Mouse (Mus musculus): ENCODE data around the gene Cd6.
A peak's percentile ranks its signal among the peaks of the same experiment; 100 is the strongest.

Cd6 gene

DNA sequence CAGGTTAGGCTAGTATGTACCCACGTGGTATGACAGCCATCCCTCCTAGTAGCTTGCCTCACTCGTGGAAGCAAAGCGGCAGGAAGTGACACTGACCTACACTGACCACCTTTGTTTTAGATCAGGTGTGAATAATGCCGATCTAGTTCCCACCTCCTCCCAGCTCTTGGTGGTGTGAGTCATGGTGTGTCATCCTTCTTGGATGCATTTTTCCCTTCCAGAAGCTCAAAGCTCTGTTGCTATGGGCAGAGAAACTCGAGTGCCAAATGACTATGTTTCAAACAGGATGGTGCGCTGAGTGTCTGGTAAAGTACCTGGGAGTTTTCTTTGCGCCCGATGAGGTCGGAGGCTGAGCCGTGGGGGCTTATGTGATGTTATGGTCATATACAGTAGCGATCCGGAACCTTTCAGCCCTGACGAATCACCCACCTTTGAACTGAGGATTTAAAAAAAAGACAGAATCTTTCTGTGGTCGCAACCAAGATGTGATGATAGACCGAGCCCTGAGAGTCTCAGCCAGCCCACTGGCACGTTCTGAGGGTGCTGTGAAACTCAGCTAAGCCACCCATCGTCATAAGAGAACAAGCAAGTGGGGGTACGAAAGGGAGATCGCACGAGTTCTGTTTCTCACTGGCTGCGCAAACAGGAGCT, 66.4 kb downstream of the Cd6 start:
- DNase-seq (ENCODE audit: low read depth, low spot score): no peak

- DNase-seq (ENCODE audit: low read depth, low spot score): no peak
Measured at GRCm38 (mm10) chr19:10762468-10762867, 67.4 kb downstream of the Cd6 start.

DNA sequence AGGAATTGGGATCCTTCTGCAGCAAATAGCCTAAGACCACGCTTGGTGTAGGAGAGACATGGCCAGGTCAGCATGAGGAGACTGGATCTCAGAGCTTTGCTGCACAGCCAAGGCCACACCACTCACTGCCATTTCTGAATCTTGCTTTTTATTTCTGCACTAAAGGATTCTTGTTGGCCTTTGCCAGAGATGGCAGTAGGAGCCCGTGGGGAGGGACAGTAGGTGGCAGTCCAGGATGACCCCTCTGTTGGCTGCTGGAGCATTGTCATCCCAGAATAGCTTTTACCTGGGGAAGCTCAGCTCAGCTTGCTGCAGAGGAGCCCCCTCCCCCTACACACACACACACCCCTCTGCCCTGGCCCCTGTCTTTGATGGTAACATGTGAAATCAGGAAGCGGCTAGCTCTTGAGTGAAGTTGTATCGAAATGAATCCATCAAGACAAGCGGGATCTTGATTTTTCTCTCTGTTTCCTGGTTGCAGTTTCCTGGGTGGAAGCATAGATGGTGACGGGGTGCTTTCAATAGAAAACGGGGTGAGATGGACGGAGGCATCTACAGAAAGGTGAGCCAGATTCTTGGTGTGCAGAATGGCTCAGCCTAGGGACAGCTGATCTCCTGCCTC, 68.0 kb downstream of the Cd6 start:
- no peak for DNase-seq (ENCODE audit: low read depth, low spot score)

GRCm38 (mm10) chr19:10759983-10760831, 69.7 kb downstream of the Cd6 start:
- no peak for DNase-seq (ENCODE audit: low read depth, low spot score)

GRCm38 (mm10) chr19:10759525-10759924, 70.3 kb downstream of the Cd6 start:
- no peak for DNase-seq (ENCODE audit: low read depth, low spot score)

- DNase-seq (ENCODE audit: low read depth, low spot score): no peak
Measured at GRCm38 (mm10) chr19:10758708-10759107, 71.2 kb downstream of the Cd6 start.

DNA sequence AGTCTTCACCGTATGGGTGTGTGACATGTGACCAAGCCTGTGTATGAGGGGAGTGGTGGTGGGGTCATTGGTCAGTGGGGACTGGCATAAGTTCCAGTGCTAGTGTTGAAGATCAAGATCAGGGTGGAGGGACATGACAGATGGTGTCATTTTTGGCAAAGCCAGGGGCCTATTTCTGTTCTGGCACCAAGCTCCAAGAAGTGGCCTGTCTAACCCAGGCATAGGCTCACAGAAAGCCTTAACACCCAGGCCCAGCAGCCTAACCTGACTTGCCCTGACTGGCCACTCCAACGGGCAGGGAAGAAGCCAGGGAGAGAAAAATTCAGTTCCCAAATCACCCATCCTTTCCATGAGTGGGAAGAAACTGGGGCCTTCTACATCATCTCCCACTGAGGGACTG, 72.3 kb downstream of the Cd6 start:
- DNase-seq (ENCODE audit: low read depth, low spot score): no peak

DNA sequence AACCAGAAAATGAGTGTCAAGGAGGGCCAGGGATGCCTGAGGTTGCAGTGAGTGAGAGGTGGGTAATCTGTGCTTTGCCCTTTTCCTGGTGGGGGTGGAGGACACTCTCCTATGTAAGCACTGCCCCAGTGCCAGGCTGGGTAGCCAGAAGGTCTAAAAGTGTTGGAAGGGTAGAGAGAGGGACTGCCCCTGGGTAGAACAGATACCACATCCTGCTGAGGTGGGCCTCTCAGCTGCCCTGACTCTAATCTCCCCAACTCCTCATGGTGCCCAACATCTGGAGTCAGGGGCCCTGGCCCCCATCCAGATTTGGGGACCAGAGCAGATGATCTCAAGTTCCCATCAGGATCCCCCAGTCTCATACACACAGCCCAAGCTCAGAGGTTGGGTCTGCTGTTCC, 72.7 kb downstream of the Cd6 start:
- no peak for DNase-seq (ENCODE audit: low read depth, low spot score)

- no peak for DNase-seq (ENCODE audit: low read depth, low spot score)
Measured at GRCm38 (mm10) chr19:10752646-10753045, 77.2 kb downstream of the Cd6 start.

- DNase-seq (ENCODE audit: low read depth, low spot score): no peak
Measured at GRCm38 (mm10) chr19:10752106-10752505, 77.8 kb downstream of the Cd6 start.

- DNase-seq (ENCODE audit: low read depth, low spot score): no peak
Measured at GRCm38 (mm10) chr19:10751607-10752006, 78.3 kb downstream of the Cd6 start.

DNA sequence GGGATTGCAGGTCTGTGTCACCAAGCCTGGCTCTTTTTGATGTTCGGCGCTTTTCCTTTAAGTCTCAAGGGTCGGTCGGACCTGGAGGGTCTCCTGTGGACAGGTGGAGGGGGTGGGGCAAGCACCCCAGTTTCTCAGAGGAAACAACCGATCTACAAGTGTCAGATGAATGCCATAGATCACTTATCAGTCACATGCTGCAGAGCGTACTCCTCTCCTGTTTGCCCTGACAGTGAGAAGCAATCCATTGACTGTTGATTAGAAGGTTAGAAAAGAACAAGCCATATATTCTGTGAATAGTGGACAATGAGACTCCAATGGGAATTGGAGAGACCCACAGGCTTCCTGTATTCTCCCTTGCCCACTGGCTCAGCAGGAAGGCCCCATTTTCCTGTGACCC, 79.7 kb downstream of the Cd6 start:
- no peak for DNase-seq (ENCODE audit: low read depth, low spot score)

DNA sequence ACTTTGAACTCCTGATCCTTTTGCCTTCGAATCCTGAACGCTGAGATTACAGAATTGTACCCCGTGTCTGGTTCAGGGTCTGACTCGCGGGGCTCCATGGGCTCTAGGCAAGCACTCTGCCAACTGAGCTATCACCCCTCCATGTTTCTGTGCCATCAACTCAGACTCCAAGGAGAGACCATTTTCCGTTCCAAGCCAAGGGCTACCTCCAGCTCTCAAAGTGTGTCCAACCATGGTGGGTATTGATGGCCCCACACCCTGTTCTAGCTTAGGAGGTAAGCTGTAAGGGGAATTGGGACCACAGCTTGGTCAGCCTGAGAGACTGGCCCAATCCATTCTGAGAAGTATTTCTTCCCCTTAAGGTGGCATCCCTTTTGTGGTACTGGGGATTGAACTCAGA, 80.6 kb downstream of the Cd6 start:
- no peak for DNase-seq (ENCODE audit: low read depth, low spot score)

- peak; percentile 21 for DNase-seq (ENCODE audit: low read depth, low spot score)
Measured at GRCm38 (mm10) chr19:10748401-10749102, 81.3 kb downstream of the Cd6 start.

DNA sequence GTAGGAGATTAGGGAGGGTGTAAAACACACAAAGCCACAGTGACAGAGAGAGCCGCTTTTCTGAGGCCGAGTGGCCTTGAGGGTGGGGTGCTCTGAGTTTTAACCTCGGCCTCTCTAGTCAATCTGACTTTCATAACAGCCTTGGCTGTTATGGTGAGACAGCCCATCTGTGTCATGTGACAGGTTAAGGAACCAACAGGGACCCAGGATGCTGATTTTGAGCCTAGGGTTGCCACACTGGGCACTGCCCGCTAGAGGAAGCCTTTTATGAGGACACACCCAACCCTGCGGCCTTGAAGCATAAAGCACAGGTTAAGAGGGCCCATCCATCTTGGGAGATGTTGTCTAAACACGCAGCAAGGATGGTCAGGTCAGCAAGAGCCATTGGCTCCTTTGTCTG, 82.1 kb downstream of the Cd6 start:
- no peak for DNase-seq (ENCODE audit: low read depth, low spot score)

- DNase-seq (ENCODE audit: low read depth, low spot score): no peak
Measured at GRCm38 (mm10) chr19:10747182-10747581, 82.7 kb downstream of the Cd6 start.

DNA sequence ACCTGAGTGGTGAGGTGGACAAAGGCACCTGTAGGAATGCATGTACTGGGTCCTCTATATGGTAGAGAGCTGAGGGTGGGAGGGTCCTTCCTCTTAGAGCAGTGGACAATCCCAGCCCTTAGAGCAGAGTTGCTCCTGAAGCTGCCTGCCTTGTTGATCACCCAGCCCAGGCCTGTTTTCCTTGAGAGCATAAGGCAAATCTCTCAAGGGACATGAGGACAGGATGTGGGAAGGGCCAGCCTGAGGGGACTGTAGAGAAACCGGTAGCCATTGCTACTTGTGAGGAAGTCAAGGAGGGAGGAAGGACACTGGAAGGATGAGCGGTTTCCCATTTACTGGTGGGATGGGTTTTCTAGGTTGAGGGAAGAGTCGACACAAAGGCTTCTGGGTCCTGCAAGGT, 87.3 kb downstream of the Cd6 start:
- no peak for DNase-seq (ENCODE audit: low read depth, low spot score)

DNA sequence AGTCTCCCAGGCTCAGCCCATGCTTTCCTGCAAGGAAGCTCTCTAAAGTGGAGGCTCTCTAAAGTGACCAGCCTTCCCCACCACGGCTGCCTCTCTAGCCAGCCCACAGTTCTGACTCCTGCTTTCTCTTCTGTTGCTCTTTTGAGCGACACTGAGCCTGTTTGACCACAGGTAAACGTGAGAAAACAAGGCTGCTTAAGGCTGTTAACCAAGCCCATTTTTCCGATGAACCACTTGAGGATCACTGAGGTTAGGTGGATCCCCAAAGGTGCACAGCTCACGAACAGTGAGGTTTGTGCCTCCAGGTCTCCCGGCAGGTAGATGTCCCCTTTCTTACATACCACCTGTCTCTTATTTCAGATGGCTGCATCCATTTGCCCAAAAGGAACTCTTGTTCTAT, 87.7 kb downstream of the Cd6 start:
- no peak for DNase-seq (ENCODE audit: low read depth, low spot score)

- DNase-seq (ENCODE audit: low read depth, low spot score): no peak
Measured at GRCm38 (mm10) chr19:10740641-10741440, 89.0 kb downstream of the Cd6 start.

GRCm38 (mm10) chr19:10739916-10740315, 89.9 kb downstream of the Cd6 start:
- DNase-seq (ENCODE audit: low read depth, low spot score): no peak
